Mouse (Mus musculus) brain, adult 2 months (tissue): ENCODE data around the gene Soga3.

Experiments
- DNase-seq: peaks from one replicate; pipeline ENCODE4 v3.0.0; 2011; ENCODE audit warnings: low read depth, low spot score

Gene Soga3

GRCm38 (mm10) chr10:29208735-29209134 lies 65.1 kb downstream of the Soga3 start:
- no peak for DNase-seq

GRCm38 (mm10) chr10:29211453-29211852 lies 67.8 kb downstream of the Soga3 start, which contains the start of gene 9330159F19Rik:
9330159F19Rik (plus strand) TSS chr10:29211606.
- DNase-seq: peak; percentile 83

- peak; percentile 84 for DNase-seq
These were observed 70.0 kb downstream of the Soga3 start for GRCm38 (mm10) chr10:29213534-29214100.

- no peak for DNase-seq
These were observed 73.3 kb downstream of the Soga3 start for GRCm38 (mm10) chr10:29216957-29217356.

- no peak for DNase-seq
These were observed 73.8 kb downstream of the Soga3 start for GRCm38 (mm10) chr10:29217451-29217850.

GRCm38 (mm10) chr10:29225329-29225728 lies 81.7 kb downstream of the Soga3 start:
- no peak for DNase-seq

- peak; percentile 39 for DNase-seq
These were observed 87.6 kb downstream of the Soga3 start for GRCm38 (mm10) chr10:29231208-29231607.
